Mouse (Mus musculus) heart, adult 2 months (tissue): ENCODE data around the gene Tle2.

Source experiments
- CTCF ChIP-seq: fragments of 200-600 bp; IDR thresholded peaks from 2 replicates; pipeline ENCODE4 v1.8.1; 2022; ENCODE audit warnings: antibody characterized with exemption, mild to moderate bottlenecking, moderate library complexity
- EP300 ChIP-seq: fragments of 200-500 bp; IDR thresholded peaks from 2 replicates; pipeline ENCODE4 v1.6.1; 2011; ENCODE audit warnings: low read depth, low read length, control low read depth; ENCODE audit not compliant: insufficient read depth
- POLR2A ChIP-seq: fragments of 200-500 bp; IDR thresholded peaks from 2 replicates; pipeline ENCODE4 v1.6.1; 2011; ENCODE audit warnings: mild to moderate bottlenecking, low read depth, low read length, control low read depth; ENCODE audit not compliant: insufficient read depth

DNA sequence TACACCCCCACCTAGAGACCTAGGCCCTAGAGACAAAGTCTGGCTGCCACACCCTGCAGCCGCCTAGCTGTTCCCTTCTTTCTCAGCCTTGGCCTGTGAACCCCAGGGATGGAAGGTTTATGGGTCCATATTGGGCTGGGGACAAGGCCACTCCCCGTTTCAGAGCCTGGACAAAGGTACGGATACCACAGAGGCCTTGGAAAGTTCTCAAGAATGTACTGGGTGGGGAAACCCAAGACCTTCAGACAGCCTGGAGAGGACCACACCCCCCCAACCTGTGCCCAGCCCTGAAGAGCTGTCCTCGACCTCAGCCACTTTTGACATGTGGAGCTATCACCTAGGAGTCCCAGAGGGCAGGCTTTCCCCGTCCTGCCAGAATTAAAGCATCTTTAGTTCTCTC, 25.4 kb upstream of the Tle2 start:
- no peak for TF ChIP-seq CTCF
- TF ChIP-seq POLR2A = no peak
- TF ChIP-seq EP300 = no peak
